Mouse (Mus musculus) testis, adult 2 months (tissue): ENCODE measurements around the gene Itpkb.

Source experiments
- CTCF ChIP-seq: fragments of 200-500 bp; IDR thresholded peaks from 2 replicates; pipeline ENCODE4 v1.5.1; 2012; ENCODE audit warnings: low read depth, mild to moderate bottlenecking, inconsistent platforms, low read length, moderate library complexity; ENCODE audit not compliant: control insufficient read depth, insufficient read depth, insufficient replicate concordance
- POLR2A ChIP-seq: fragments of 200-500 bp; IDR thresholded peaks from 2 replicates; pipeline ENCODE4 v1.6.1; 2012; ENCODE audit warnings: low read depth, mild to moderate bottlenecking, inconsistent platforms, low read length, moderate library complexity; ENCODE audit not compliant: control insufficient read depth

- TF ChIP-seq POLR2A (no peak), CTCF (no peak)
Measured at GRCm38 (mm10) chr1:180347907-180348306, 17.6 kb downstream of the Itpkb start.
